Mouse (Mus musculus) retina, postnatal 7 days (tissue): ENCODE results near the gene Tmem116.
"Not testable (repeated sequence)": the region's sequence is repeated elsewhere in the genome, so short reads cannot be mapped to it uniquely, and the experiment has no call there.

Experiments
- DNase-seq: peaks from one replicate; pipeline ENCODE4 v3.0.0-alpha.2; 2012; ENCODE audit warnings: low read depth, low spot score

Tmem116 gene

DNA sequence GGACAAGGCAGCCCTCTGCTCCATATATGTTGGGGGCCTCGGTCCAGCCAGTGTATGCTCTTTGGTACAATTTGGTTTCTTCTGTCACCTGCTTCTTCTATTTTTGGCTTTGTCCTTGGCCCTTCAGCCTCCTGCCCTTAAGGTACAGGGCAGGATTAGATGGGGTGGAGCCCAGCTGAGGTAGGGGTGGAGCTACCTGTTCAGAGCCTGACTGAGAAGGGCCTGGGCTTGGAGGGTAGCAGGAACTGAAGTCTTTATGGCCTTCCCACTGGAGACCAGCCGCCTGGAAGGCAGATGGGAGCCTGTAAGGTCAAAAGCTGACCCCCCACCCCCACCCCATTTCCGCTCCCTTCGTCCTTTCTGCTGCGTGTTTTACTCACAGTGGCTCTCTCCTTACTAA is 11.3 kb downstream of the Tmem116 start:
- DNase-seq: no peak

DNA sequence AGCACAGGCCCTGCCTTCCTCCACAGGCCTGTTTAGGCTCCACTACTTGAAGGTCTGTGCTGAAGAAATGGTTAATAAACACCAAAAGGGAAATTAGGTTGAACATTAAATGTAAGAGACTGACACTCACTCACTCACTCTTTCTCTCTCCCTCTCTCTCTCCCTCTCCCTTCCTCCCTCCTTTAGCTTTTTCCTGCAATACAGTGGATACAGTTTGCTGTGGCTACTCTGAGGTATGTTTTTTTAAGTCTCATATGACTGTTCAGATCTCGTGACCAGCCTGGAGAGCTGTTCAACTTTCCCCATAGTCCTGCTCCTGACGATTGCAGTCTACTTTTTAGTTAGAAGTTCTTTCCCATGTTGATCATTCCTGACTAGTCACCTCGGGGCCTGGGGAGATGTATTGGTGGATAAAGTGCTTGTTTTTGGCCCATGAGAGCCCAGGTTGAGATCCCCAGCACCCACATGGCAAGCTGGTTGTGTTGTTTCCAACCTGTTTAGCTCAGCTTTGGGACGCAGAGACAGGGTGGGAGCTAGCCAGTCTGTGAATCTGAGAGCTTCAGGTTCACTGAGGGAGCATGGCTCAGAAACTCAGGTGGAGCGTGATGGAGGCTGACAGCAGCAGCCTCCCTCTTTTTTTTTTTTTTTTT is 12.0 kb downstream of the Tmem116 start:
- no peak for DNase-seq

DNA sequence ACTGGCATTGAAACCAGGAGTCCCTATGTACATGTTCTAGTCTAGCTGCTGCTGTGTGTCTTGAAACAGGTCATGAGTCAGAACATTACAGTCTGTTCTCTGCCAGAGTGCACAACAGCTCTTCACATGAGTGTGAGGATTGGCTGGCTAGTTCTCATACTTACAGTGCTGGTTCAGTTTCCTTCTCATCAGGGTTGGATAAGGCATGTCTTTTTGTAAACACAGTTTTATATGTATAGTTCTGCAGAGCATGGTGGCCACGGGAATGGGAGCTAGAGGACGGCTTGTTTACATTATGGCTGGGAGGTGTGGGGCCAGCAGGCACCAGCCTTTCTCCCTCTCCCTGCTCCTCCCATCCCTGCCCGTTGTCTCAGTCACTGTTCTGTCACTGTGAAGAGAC is 17.9 kb downstream of the Tmem116 start:
- no peak for DNase-seq

DNA sequence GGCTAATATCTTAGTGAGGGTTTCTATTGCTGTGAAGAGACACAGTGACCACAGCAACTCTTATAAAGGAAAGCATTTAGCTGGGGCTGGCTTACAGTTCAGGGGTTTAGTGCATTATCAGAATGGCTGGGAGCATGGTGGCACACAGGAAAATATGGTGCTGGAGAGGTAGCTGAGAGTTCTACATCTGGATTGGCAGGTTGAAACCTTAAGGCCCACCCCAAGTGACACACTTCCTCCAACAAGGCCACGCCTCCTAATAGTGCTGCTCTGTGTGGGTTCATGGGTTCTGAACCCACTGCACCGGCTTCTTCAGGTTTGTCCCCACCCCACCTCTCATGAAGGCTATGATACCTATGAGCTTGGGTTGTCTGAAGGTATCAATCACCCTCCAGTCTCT is 20.7 kb downstream of the Tmem116 start:
- no peak for DNase-seq

DNA sequence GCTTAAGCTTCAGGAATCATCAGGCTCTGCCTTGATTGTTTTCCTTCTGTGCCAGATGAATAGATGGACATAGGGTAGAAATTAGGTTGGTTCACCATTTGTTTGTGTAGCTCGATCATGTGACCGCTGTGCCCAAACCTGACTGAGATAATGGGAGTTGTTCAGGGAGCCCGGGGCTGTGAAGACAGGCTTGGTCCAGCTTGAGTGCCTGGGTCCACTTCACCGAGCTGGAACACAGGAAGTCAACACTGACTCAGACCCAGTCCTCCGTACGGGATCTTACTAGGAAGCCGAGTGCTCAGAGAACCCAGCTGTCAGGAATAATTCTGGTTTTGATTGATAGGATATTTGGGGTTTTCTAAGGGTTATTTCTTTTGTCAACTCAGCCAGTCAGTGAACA is 22.9 kb downstream of the Tmem116 start:
- DNase-seq: no peak

DNA sequence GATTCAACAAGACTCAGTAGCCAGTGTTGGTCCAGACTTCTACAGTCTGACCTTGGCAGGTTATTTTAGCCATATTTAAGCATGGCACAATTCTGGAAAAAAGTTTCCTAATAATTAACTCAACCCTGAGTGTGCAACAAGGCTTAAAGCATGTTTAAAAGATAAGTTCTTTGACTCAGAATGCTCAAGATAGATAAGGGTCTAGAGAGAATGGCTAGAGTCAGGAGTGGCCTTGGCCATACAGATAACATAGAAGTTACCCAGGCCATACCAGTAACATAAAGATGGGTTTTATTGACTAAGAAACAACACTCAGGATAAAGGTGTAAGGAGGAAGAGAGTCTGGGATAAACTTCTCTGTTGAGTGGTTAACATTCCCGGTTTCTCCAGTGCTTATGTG is 24.3 kb downstream of the Tmem116 start:
- DNase-seq: no peak

DNA sequence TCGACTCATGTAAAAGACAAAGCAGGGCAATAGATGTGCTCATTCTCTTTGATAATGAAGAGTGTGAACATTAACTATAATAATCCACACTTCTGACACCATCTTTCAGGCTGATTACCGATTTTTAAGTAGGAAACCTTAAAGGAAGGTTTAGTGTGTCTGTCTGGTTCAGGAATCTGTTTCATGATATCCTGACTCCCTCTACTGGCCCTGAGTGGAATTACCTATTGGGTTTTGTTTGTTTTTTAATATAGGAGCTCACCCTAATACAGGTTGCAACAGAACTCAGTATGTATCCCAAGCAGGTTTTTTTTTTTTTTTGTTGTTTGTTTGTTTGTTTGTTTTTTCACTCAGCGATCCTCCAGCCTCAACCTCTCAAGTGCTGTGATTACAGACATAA is 26.0 kb downstream of the Tmem116 start:
- peak; percentile 57 for DNase-seq

DNA sequence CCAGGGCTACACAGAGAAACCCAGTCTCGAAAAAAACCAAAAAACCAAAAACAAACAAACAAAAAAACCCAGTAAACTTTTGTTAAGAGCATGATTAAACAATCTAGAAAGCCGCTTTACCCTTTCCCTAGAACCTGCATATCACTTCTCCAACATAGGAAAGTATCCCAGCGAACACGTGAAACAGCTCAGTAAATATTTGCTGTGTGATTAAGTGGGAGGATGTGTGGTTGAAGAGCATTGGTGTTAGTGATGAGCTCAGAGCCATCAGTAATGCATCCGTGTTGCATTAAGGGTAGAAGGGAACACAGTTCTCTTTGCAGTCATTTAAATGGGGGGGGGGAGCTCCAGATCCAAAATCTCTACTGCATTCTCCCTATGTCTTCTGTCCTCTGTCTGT is 33.1 kb downstream of the Tmem116 start:
- no peak for DNase-seq

DNA sequence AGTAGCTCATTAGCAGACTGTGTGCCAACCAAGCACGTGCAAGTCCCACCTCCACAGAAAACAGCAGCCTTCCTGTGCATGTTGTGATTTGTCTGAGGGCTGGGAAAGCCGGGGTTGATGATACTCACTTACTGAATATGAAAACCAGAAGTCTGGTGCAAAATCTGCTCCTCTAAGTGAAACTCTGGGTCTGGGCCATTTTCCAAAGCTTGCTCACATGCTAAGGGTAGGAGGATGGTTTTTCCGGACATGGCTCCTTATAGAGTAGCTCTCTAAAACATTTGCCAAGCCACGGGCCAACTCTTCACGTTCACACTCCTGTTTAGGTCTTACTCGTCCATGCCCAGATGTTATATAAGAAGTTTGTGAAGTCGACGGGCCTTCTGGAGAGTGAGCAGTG is 41.6 kb downstream of the Tmem116 start:
- DNase-seq: no peak

DNA sequence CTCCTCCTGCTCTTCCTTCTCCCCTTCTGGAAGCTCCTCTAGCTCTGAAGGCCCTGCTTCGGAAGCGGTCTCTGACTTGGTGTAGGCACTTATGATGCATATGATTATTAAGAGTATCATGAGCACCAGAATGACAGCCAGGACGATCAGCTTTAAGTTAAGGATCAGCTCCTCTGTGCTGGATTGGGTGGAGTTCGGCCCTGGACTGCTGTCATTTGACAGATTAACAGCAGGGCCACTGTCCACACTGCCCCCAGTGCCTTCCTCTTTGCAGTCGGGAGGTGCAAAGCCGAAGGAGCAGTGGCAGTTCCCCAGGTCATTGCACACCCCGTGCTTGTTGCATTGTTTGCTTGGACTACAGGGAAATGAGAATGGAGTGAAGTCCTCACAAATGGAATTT is 49.0 kb downstream of the Tmem116 start:
- DNase-seq: no peak

DNA sequence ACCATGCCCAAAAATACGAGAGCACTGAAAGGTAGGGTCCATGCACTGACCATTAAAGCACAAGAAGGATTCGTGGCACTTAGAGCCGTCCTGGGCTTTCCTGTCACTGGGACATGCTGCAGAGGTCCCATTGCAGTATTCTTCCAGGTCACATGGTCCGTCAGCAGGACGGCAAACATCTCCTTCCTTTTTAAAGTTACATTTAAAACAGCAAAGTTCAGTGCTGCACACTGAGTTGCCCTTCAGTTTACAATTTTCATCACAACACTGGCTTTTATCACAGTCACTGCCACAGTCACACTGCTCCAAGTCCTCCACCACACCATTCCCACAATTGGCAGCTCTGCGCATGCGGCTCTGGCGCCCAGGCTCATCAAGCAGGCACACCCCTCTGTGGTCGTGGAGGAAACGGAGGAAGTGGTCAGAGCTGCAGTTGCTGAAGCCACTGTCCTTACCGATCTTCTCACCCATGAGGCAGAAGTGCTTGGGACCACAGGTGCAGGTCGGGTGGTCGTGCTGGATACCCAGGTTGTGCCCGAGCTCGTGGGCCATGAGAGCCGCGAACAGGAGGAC is 49.8 kb downstream of the Tmem116 start:
- DNase-seq: not testable (repeated sequence)

DNA sequence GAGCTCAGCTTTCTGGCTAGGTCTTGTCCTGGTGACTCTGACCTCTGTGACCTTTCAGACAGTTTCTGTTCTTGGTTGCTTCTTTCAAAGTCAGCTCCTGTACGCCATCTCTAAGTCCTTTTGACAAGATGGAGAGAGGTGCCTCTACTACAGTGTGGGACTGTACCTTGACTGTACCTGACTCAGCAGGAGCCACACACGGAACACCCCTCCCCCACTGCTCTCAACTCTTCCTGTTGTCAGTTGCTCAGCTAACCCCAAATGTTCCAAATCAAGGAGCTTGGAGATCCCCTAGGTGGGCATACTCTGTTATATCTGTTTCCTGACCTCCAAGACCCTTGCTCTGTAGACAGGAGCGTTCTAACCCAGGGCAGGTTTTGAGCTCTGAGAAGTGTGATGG is 51.5 kb downstream of the Tmem116 start, which contains the start of gene Adam1b:
TSS of gene Adam1b (minus strand) at position 205 of the 400 bp plus-strand sequence.
- DNase-seq: no peak

DNA sequence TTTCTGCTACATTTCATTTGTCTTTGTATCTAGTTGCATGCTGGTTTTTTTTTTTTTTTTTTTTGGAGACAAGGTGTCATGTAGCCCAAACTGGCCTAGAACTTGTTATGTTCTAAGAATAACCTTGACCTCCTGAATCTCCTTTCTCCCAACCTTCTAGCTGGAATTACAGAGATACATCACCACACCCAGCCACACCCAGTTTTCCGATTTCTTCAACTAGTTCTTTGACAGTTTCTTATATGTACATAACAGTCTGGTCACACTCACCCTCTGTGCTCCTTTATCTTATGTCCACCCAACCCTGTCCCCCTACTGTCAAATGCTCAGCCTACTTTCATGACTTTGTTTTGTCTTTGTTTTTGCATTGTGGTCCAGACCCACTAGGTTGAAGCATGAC is 55.2 kb downstream of the Tmem116 start:
- no peak for DNase-seq

DNA sequence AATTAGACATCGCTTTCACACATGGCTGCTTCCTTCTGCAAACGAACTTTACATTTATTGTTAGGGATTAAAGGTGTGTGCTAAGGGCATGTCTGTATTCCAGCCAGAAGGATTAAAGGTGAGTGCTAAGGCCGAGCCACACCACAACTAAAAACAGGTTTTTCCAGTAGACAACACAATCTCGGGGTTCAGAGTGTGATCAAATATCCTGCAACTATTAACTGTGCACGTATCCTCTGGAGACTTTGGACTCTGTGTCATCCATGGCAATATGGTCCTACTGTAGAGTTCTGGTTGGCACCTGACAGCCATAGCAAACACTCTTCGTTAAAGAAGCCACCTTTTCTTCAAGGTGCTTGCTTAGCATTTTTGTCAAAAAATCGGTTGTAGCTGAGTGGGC is 58.3 kb downstream of the Tmem116 start:
- DNase-seq: no peak

DNA sequence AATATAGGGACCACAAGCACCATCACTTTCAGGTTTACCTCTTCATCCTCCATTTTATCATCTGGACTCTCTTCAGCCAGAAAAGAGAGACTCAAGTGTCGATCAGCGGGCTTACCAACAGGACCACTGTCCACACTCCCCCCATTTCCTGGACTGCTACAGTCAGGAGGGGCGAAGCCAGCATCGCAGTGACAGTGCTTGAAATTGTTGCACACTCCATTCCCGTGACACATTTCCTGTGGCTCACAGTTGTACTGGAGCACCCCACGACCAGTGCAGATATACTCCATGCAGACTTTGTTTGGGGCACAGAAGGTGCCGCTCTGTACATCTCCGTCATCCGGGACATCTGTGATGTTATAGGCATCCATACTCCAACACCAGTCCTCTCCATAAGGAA is 67.3 kb downstream of the Tmem116 start:
- no peak for DNase-seq

DNA sequence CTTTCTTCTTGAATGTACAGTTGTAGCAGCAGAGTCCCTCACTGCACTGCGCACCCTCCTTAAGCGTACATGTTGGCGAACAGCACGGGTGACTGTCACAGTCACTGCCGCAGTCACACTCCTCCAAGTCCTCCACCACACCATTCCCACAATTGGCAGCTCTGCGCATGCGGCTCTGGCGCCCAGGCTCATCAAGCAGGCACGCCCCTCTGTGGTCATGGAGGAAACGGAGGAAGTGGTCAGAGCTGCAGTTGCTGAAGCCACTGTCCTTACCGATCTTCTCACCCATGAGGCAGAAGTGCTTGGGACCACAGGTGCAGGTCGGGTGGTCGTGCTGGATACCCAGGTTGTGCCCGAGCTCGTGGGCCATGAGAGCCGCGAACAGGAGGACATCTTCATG is 68.1 kb downstream of the Tmem116 start:
- not testable (repeated sequence) for DNase-seq

DNA sequence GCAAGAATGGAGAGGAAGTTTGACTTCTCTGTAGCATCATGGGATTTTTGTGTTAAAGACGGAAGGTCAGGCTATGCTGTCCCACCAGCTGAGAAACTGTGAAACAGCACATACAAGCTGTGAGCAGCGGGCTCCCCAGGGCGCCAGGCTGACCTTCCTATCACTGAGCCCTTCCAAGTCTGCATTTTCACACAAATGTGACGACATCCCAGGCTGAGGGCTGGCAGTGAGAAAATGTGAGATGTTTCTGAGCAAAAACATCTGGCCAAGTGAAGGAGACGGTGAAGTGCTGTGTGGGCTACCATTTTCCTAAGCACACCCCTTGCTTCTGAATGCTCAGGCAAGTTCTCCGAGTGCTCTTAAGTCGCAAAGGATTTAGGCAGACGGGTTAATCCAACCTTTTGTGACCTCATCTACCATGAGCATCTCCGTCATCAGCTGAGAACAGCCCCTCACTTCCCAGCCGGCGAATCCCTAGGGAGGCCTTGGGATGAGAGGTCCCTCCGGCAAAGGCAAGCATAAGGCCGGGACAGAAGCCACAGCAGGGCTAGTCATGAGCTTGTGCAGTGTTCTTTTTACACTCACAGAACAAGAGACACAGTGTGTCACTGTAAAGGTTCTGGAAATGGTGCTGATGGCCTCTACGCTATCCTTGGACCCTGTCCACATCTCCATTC is 74.2 kb downstream of the Tmem116 start:
- no peak for DNase-seq

DNA sequence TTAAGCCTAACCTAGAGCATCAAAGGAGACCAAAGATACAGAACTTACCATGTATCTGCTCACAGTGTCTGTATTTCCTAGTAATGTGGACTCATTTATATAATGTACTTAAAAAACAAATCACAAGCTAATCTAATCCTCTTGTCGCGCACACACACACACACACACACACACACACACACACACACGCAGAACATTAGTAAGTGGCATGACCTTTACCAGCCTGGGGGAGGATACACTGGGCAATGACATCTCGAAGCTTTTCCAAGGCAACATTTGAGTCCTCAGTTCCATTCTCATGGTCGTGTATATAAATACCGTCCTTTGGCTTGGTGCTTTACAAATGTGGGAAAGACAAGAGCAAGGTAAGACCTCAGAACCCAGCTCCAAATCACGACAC is 74.8 kb downstream of the Tmem116 start:
- DNase-seq: no peak

DNA sequence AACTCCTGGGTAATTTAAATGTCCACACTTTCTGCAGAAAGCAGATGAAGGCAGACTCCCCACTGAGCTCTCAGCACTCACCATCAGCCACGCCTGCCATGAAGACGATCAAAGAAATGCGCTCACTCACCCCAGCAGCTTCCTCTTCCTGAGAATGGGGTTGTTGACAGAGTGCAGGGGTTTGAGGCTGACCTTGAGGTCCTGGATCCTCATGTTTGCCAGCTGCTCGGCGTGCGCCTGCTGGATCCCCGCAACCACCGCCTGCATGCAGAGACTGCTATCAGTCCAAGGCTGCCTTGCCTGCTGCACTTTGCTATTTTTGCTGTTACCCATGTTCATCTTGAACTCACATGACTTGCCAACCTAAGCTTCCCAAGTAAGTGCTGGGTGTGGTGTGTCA is 75.3 kb downstream of the Tmem116 start:
- DNase-seq: no peak

DNA sequence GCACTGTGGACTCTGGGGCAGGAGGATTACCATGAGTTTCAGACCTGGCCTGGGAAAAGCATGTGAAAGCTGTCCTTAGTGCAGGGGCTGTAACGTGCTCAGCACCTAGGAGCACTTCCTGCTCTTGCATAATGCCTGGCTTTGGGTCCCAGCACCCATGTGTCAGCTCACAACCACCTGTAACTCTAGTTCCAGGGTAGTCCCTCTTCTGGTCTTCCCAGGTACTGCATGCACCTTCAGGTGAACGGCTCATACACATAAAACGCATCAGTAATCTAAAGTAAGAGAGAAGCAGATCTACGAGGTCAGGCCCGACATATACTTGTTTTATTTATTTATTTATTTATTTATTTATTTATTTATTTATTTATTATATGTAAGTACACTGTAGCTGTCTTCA is 82.8 kb downstream of the Tmem116 start:
- no peak for DNase-seq

DNA sequence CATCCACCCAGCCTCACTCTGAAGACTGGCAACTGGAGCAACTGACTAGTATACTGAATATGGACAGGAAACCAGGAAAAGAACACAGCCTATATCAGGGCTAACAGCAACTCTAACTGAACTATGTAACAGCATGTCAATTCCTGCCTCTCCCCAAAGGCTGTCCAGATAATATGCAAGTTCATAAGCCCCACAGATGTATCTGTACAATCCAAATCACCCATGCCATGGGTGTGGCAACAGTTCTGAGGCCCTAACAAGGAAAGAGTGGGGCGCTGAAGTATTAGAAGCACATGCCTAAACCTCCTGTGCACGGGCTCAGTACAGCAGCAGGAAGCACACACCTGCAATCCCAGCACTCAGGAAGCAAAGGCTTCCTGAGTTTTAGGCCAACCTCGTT is 83.4 kb downstream of the Tmem116 start:
- DNase-seq: no peak

DNA sequence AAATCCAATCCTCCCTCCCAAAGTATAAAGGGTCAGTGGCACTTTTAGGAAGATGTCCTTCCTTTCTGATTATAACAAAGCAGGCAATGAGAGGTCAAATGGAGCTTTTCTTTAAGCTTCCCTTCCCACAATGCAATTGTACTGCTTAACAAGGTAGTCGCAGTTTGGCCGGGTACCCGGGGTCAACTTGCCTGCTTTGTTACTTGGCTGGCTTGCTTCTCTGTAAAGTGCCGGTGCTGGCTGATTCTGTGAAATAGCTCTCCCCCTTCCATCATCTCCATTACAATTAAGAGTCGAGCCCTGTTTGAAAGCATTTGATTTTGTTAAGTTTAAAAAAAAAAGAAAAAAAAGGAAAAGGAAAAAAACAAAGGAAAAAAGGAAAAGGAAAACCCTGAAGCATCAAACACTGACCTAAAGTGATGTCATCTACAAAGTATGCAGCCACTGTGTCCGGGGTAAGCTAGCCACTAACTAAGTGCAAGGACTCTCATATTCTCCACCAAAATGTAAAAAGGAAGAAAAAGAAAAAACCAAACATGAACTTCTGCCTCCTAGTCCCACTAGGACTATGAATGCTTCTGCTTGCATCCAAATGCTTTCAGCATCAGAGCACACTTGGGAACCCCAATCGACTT is 85.3 kb downstream of the Tmem116 start:
- DNase-seq: no peak

DNA sequence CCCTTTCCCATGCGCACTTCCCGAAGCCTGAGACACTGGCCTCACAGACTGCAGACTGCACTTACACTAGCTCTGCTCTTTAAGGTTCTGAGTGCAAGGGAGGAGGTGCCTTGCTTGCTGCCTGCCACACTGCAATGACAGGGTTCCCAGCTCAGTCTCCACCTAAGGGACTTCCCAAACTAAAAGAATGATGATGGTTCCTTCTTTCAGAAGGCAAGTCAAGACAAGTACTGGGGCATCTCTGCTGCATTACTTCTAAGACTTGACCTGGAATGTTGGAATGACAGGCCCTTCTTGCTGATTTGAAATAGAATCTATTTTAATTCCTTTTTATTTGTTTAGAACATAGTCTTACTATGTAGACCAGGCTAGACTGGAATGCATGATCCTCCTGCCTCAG is 85.9 kb downstream of the Tmem116 start:
- DNase-seq: no peak
